Mouse (Mus musculus): ENCODE data around the gene Syn3.

DNA sequence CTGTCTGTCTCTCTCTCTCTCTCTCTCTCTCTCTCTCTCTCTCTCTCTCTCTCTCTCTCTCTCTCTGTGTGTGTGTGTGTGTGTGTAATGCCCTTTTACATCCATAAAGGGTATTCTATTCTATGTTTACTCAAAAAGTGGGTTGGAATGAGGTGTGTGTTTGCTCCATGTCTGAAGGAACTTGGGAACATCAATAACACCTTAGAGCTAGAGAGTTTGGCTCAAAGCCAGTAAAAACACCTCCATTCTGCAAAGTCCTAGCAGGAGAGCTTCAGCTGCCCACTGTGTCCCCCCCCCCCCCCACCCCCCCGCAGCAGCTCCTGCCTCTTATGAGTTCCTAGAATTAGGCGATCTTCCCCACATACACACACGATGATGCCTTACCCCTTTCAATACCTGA is 161.5 kb downstream of the Syn3 start:
- TF ChIP-seq CTCF (IDR thresholded peaks at IDR 0.05; ENCODE audit: extremely low read depth, insufficient read depth, low read length), result no peak
- TF ChIP-seq POLR2A (IDR thresholded peaks at IDR 0.05; ENCODE audit: extremely low read depth, insufficient read depth, low read length), result no peak

Data from cortical plate, adult 2 months (tissue).